Mouse (Mus musculus) gastrocnemius, postnatal 36 days (tissue): ENCODE measurements around the gene Arhgap23. TPM values are rescaled to one million over a fixed set of nuclear protein-coding genes. Genes with fewer than 3 reads are reported as not detected.

Experiments used
- DNase-seq, 2 experiments: peaks; one replicate each; pipeline ENCODE4 v3.0.0; 2022
- intact Hi-C: fragments of 180-260 bp; cut with DNase I; formaldehyde crosslinking; loops from one replicate; pipeline ENCODE4 v1.15.1; 2025
- total RNA-seq, 2 experiments: library from RNA; stranded (reverse); gene quantifications; 2 replicates each; pipeline ENCODE4 v1.2.3; 2021

Arhgap23 gene
- total RNA-seq, 2 experiments from 2014 or later = 5.4 to 6.6 TPM

DNA sequence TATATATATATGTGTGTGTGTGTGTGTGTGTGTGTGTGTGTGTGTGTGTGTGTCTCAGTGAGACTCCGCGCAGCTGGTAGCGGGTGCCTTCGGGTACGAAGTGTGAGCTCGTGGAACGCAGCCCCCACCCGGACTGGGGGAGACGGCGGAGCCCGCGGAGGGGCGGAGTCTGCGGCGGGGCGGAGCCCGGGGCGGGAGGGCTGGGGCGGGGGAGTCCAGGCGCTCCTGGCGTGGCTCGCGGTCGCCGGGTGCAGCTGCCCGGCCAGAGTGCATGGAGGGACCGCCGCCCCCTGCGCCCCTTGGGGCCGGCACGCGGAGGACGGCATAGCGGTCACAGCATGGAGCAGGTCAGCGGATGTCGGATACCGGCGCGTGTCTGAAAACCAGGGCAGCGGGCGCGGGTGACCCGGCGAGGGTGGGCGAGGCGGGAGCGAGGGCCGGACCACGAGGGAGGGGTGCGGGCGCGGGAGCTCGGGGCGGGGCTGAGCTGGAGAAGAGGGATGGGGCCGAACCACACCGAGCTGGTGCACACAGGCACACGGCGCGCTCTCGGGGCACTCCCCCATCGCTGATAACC, 11.1 kb upstream of the Arhgap23 start:
- DNase-seq = peak in 1 of 2 experiments; percentile 43
- intact Hi-C loops = no loop called here

DNA sequence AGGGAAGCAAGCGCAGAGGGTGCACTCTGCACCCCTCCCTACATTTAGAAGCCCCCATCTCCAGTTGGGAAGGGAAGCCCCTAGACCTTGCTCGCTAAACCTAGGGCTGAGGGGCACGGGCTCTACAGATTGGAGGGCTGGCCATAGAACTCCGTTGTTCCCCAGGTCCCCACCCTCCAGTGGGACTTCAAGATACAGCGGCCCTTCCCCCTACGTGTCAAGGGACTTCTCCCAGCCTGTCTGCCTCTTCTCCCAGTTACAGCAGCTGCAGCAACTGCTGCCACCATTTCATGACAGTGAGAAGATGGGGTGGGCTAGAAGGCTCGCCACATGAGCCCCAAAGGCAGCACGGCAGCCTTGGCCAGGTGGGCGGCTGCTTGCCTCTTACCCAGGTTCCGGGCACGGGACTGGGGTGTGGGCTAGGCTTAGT, 10.6 kb upstream of the Arhgap23 start:
- peak in 1 of 2 experiments; percentile 15 for DNase-seq
- intact Hi-C loops = no loop called here

DNA sequence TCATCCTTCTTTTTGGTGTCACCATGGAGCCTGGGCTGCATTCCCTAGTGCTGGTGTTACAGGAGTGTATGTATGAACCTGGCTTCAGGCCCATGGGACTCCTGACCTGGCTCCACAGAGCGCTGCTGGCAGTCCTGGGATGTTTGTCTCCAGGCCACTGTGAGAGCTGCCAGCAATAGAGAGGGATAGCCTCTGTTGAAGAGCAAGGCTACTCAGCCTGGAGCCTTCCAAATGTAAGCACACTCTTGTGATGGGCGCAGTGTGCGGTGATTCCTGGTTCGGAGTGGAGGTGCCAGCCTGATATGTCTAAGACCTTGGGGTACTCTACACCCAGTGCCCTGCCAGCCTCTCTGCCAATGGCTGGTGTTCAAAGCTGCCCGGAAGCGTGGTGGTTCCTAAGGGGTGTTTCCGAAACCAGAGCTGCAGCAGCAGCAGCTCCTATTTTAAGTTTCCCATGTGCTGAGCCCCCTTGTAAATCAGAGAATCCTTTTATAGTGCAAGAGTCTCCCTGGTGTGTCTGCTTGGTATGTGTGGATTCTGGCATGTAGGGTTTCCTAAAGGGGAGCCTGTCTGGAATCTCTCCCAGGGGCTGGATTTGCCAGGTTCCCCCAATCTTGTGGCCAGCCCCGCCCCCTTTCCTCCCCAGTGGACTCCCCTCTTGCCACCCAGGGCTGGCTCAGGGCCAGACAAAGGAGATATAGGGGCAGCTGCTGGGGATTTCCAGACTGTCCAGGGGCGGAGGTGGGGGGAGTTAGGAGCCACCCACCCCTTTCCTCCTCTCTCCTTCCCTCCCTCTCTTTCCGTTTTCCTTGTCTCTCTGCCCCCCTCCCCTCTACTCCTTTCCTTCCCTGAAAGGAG, 9.0 kb upstream of the Arhgap23 start:
- intact Hi-C loops = loop anchor here (2.0 kb wide), 1 partner anchor 26 kb away; no protein-coding TSS in a partner anchor
- DNase-seq = peak in 1 of 2 experiments; percentile 16

DNA sequence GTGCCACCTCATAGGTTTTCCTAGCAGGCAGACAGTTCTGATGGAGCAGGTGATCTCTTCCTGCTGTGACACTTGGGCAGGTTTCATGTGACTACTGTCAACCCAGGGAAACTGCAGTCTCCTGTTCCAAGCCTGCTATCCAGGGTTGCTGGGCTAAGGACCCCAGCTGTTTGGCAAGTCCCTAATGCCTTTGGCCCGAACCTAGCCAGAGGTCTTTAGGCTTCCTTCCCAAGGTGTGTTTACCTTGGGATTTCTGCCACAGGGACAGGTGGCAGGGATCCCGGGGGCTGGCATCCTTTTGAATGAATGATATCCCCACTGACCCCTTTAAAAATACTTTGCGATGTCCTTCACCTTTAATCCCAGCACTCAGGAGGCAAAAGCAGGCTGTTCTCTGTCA, 7.9 kb upstream of the Arhgap23 start:
- DNase-seq = peak in 1 of 2 experiments; percentile 11
- intact Hi-C loops = loop anchor here (1.0 to 2.0 kb wide), 2 partner anchors 25 to 62 kb away; no protein-coding TSS in a partner anchor

DNA sequence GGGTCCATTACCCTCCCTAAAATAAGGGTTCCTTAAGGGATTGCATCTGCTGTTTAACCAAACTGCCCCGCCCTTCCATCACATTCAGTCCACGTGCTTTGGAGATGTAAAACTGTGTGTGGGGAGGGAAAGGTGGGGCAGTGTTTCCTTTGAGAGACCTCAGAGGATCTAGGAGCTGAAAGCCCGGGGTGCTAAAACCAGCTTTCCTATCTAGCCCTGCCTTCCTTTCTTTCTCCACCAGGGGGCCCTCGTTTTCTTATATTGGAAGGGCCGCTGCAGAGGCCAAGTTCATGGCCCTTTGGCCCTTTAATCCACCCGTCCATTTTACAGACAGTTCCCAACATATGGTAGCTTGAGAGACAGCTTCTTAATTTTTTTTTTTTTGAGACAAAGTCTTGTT, 7.2 kb upstream of the Arhgap23 start:
- DNase-seq = peak; percentile 55 to 77
- intact Hi-C loops = no loop called here

DNA sequence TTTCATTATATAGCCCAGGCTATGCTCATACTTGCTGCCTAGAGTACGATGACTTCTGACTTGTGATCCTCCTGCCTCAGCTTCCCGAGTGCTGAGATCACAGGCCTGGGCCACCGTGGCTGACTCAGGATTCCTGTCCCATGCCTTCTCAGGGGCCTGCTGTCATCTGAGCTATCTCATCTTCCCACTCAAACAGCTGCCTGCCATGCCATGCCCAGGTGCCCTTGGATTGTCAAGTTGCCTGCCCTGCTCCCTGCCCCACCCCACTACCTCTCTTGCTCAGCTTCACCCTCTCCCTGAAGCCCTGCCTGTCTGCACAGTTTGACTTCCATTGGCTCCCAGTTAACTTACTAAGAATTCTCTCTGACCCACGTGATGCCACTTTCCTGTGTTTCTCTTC, 4.4 kb upstream of the Arhgap23 start:
- DNase-seq = no peak
- intact Hi-C loops = no loop called here

DNA sequence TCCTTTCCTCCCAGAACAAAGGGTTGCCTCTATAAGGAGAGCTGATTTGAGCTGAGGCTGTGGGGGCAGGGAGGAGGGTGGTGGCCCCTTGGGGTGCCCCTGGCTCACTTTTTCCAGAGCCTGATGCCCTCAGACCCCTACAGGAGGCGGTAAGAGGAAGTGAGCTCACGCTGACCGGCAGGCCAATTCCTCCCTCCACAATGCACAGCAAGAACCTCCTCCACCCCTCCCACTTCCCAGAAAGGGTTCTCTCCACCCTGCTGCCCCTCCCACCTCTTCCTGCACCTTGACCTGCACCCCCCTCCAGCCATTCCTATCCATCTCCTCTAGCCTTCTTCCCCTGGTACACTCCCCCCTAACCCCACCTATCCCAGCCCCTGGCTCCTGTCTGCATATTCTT, 3.2 kb upstream of the Arhgap23 start:
- intact Hi-C loops = no loop called here
- peak in 1 of 2 experiments; percentile 19 for DNase-seq

DNA sequence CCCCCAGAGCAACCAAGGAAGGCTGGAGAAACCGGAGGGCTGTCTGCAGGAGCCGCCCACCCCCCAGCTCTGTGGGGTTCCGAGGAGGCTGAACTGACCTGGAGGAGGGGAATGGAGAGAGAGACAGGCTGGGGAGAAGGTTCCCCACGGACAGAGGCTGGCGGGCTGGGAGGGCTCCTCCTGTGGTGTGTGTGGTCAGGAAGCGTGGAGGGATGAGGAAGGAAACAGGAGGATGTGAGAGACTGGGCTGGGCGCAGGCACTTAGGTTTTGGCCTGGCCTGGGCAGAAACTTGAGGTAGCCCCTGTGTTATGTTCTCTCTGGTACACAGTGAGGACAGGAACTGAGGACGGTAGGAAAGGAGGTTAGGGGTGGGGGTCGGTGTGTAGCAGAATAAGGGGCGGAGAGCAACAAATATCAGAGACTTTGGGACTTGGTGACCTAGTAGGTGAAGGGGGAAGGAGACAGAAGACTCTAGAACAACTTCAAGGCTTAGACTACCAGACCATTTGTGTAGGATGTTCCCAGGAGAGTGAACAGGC, 2.5 kb upstream of the Arhgap23 start:
- intact Hi-C loops = no loop called here
- DNase-seq = peak in 1 of 2 experiments; percentile 15

DNA sequence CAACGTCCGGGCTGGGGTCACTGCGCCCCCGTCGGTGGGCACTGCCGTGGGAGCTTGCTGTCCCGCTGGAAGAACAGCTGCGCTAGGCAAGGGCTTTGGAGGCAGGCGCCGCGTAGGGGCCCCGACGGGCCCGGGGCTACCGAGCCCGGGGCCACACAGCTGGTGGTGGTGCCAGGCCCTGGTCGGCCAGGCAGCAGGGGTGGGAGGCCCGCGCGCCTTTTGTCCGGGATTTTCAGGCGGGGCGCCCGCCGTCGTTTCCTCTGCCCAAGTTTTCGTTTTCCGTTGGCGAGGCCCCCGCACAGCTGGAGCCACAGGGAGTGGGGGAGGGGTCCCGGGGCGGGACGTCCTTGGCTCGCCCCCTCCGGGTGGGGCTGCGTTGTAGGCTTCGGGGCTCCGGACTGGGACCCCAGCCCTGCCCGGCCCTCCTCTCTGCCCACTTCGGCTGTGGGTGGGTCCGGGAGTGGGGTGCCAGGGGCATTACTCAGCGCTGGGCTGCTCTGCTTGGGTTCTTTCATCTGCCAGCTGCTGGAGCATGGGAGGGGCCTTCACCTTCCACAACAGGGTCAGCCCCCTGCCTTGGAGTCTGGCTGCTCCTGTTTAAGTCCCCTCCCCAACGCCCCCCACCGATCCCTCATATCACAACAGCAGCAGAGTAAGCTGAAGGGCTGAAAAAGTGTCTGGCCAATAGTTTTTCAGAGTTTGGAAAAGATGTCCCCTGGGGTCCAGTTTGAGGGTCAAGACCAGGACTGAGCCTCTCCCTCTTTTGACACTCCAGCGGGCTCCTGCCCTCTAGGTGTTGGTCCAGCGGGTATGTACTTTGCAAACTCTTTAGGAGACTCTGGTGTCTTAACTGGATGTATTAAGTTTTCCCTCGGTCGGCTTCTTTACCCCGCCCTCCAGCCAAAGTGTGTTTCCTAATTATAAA, 641 bp downstream of the Arhgap23 start:
- peak; percentile 41 to 66 for DNase-seq
- intact Hi-C loops = no loop called here

DNA sequence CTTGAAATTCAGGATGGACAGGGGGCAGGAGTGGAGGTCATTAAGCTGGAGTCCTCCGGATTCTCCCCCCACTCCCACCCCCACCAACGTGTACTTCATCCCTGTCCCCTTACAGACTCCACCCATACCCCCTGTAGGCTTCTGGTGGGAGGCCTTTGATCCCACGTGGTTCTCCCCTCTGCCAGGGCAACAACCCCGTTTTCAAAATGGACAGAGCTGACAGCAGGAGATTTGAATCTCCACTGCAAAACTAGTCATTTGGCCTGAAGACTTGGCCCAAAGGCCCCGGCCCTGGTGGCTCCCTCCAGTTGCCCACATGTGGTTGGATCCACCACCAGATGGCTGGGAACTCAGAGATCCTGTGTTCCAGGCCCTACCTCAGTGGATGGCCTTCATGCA, 1.3 kb downstream of the Arhgap23 start:
- no peak for DNase-seq
- intact Hi-C loops = no loop called here

DNA sequence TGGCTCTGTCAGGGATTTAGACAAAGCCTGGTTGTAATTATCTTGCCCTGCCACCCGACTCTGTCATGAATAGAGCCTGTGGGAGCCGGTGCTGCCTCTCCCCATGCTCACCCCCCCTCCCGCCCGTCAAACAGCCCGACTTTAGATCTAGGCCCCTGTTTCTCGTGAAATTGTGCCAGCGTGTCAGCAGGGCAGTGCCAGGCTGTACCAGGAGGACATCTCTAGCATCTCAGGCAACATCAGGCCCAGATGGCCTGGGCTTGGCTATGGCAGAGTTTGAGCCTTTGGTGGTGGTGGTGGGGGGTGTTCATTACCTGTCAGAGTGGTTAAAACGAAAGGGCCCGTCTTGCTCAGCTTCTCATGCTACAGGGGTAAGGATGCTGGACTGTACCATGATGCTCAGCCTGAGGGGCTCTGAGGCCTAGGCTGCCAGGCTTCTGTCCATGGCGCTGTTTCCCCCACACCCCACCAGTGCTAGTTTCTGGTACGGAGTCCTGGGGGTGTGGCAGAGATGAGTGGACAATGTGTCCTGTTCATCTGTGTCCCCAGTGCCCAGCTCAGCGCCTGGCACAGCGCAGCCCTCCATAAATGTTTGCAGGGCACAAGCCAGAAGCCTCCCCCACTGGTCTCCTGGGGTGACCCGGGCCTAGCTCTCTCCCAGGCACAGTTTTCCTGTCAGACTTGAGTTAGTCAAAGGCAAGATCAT, 3.7 kb downstream of the Arhgap23 start:
- DNase-seq = no peak
- intact Hi-C loops = no loop called here

DNA sequence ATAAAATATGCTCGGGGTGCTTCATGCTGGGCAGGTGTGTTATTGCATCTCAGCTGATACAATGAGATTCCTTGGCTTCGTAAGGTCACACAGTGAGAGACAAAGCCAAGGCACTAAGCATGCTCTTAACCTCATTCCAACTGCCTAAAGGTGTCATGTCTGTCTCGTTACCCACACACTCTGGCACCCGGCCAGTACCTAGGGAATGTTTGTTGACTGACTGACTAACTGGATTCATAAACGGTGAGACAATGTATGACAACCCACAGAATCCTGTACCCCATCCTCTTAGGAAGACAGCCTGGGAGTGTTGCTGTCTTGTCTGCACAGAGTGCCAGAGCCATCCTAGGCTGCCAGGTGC, 4.2 kb downstream of the Arhgap23 start:
- intact Hi-C loops = no loop called here
- DNase-seq = no peak

DNA sequence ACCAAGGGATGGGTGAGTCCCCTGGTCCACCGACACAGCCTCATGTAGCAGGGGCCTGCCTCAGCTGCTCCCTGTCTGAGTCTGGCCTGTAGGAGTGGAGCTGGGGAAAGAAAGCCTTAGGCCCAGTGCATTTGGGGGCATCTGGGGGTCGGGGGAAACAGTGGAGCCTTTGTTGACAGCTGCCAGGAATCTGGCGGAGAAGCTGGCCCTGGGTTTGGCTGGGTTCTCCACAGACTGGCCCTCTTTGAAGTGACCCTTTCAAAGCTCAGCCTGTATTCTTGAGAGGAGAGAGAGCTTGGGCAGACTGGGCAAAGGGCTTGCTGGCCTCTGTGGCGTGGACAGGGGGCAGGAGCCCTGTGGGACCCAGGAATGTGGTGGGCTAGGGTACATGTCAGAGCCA, 7.2 kb downstream of the Arhgap23 start:
- intact Hi-C loops = no loop called here
- DNase-seq = no peak

DNA sequence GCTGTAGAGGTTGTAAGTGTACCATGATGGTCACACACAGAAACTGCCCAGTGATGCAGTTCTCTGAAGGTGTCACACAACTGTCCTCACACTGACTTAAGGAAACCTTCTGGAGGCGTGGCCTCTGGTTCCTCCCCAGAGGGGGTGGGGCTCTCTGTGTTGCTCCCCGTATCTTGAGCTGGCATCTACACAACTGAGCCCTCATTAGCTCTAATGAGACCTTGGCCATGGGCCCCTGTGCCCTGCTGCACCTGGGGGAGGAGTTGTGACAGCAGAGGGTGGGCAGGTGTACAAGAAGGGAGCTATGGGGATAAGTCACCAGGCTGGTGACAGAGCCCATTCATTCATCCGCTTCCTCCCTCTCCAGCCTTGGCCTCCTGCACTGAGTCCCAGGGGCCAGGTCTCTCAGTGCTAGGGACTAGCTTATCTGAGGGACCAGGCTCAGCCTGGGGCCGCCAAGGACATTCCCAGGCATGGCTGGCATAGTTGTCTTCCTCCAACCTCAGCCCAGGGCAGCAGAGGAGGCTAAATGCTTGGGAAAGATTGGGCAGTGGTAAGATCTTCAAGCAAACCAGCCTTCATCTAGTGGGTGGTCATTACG, 8.9 kb downstream of the Arhgap23 start:
- intact Hi-C loops = no loop called here
- no peak for DNase-seq

DNA sequence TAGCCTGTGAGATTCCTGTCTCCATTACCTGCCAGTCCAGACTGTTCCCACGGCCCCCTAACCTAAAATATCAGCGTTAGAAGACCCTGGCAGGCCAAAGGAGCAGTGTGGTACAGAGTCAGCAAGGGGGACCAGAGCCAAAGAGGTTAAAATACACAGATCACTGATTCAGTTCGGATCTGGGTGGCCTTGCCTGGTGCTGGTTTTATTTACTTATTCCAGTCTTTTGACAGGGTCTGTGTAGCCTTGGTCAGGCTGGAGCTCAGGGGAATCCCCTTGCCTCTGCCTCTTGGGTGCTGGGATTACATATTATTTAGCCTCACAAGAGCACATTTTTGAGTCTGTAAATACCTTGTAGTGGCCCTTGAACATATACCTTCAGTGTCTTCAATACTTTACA, 9.5 kb downstream of the Arhgap23 start:
- DNase-seq = no peak
- intact Hi-C loops = no loop called here

DNA sequence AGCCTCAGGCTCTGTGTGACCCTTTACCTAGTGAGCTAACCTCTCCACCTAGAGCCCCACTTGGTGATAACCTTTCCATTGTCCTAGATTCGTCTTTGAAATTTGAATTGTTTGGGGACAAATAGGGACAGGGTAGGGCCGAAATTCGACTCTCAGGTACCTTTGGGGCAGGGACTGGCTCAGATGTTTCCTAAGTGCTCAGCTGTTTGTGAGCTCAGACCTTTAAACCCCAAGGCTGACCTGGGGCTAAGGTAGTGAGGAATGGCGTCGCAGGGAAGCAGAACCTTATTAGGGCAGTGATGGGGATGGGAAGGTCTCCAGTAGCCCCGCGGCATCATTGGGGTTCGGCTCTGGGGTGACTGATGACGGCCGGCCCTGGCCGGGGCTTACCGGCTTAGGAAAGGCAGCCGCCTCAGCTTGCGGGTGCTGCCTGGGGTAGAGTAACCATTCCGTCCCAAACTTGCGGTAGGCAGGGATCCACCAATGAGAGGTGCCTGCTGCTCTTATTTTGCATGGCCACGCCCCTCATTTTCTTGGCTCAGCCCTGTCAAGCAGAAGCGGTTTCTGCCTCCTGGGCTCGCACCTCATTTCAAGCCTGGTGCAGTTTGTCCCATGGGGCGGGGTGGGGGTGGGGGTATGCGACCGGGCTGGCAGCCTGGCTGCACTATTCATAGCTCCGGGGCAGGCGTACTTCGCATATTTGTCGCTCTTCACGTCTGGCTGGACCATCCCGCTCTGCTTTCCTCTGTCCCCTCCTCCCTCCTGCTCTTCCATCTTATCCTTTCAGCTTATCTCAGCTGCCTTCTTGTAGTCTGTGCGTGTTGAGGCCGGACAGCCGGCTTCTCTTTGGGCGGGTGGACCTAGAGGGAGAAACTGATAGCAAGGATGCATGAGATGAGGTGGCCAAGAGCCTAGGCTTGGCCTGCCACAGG, 12.7 kb downstream of the Arhgap23 start:
- intact Hi-C loops = no loop called here
- peak; percentile 66 to 79 for DNase-seq

DNA sequence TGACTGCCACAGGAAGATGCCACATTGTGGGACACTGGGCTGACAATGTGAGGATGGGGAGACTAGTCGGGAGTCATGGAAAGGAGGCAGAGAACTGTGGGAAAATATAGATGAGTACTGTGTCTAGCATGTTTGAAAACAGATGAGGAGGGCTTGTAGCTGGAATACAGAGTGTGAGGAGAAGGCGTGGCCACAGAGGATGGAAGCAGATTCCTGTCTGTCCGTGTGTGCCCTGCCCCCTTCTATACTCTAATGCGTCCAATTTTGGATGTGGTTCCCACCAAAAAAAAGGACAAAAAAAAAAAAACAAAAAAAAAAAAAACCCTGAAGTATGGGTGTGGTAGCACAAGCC, 13.4 kb downstream of the Arhgap23 start:
- no peak for DNase-seq
- intact Hi-C loops = no loop called here

DNA sequence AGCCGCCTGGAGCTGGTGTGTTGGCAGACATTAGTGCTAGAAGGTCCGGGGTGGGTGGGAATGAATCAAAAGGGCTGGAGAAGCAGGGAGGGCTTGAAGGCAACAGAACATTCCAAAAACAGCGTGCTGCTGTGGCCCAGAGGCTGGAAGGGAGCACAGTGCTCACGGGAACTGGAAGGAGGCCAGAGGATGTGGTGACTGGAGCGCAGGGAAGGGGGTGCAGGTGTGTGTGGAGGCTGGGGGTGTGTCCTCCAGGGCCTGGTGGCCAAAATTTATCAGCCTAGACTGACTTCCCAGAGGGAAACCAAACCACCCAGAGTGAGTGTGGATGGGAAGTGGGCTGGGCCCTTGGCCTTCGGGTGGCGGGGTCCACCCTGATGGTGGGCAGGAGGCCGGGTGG, 14.3 kb downstream of the Arhgap23 start:
- intact Hi-C loops = no loop called here
- DNase-seq = no peak

DNA sequence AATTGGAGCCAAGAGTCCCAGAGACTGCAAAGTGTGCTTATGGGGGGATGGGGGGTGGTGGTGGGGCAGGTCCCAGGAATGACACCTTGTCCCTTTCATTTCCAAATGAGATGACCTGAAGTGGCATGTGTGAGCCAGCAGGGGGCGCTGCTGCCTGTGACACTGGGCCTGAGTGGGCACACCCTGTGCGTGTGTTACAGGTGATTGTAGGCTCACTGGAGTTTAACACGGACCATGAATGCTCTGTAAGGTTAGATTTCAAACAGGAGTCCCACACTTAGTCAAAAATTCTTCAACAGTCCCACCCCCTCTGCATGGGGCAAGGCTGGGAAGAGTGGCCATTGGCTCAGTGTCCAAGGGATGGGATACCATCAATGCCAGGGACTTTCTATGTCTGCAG, 16.7 kb downstream of the Arhgap23 start:
- intact Hi-C loops = loop anchor here (1.0 to 2.0 kb wide), 2 partner anchors 25 to 36 kb away; no protein-coding TSS in a partner anchor
- peak in 1 of 2 experiments; percentile 54 for DNase-seq
